ENCODE assay signal across 34 mouse cellular contexts in the genomic region with DNA sequence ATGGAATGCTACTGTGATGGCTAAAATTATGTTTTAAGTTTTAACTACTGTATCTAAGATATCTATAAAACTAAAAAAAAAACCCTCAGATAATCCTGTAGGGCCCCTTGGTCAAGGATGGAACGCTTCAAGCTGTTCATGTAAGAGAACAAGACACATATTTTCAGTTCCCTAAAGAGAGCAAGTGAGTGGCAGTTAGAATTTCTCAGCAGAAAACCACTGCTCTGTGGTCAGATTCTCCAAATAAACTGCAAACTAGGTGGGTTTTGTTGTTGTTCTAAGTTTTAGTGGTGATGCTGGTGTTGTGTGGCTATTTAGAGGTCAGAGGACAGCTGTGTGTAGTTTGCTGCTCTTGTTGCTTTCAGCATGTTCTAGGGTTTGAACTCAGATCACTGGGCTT. TPM values are rescaled to one million over a fixed set of nuclear protein-coding genes. Genes with fewer than 3 reads are reported as not detected.
DNase-seq lines count a peak whose midpoint lies in the region; ATAC-seq and TF ChIP-seq lines count a peak whose summit lies in the region.
"Had no signal": no experiment of that assay in that cellular context is flagged by ENCODE, and none has a peak within 500 bp of the region (broad histone marks: within the 10 kb centered on the region; RNA-seq: fewer than 3 reads in every experiment).

No protein-coding gene starts in this region.

- TF ChIP-seq CTCF in liver, postnatal 0 days (IDR thresholded peaks at IDR 0.05; ENCODE audit: low read depth) = no peak
- no peak for TF ChIP-seq CTCF in CH12.LX (conservative IDR thresholded peaks at IDR 0.05 in 1 of 2, IDR thresholded peaks at IDR 0.05 in 1 of 2; ENCODE audit: low read depth in 2 of 2, low read length in 2 of 2)

- no peak overlapping the region for H3K4me3 ChIP-seq in liver, postnatal 0 days (ENCODE audit: low read depth, low read length)
- no peak overlapping the region for H3K4me3 ChIP-seq in liver, embryonic 11.5 days (ENCODE audit: low read depth, low read length)
- peak overlapping the region; percentile 42 to 58 (median 47) for H3K4me3 ChIP-seq in CH12.LX (replicated peaks in 1 of 3; ENCODE audit: low read depth in 2 of 3, low read length in 2 of 3, poor library complexity in 1 of 3)
- H3K4me3 ChIP-seq: embryonic facial prominence, embryonic 15.5 days; forebrain, embryonic 12.5 days; hindbrain, embryonic 10.5 days; hindbrain, embryonic 15.5 days; kidney, embryonic 15.5 days; layer of hippocampus, adult 2 months; limb, embryonic 10.5 days; limb, embryonic 15.5 days; lung, embryonic 15.5 days; megakaryocyte, embryonic 14.5 days; midbrain, embryonic 12.5 days; stomach, embryonic 15.5 days had no signal

- H3K9ac ChIP-seq in liver, postnatal 0 days (replicated peaks) = no peak overlapping the region
- H3K9ac ChIP-seq in liver, embryonic 11.5 days (ENCODE audit: low read depth, low read length) = no peak overlapping the region
- peak overlapping the region; percentile 85 for H3K9ac ChIP-seq in CH12.LX (ENCODE audit: insufficient read depth, low read depth)
- H3K9ac ChIP-seq: embryonic facial prominence, embryonic 15.5 days; forebrain, embryonic 12.5 days; forebrain, postnatal 0 days; hindbrain, embryonic 15.5 days; kidney, embryonic 15.5 days; limb, embryonic 15.5 days; liver, embryonic 14.5 days; lung, embryonic 15.5 days; midbrain, embryonic 12.5 days; stomach, embryonic 15.5 days had no signal

- no peak for ATAC-seq in liver, postnatal 0 days
- no peak for ATAC-seq in liver, embryonic 11.5 days (replicated peaks; ENCODE audit: low FRiP score)
- peak; percentile 66 for ATAC-seq in megakaryocyte progenitor cell, adult 5-6 weeks (replicated peaks; ENCODE audit: poor library complexity)
- ATAC-seq: forebrain, postnatal 0 days had no signal

- H3K4me2 ChIP-seq in liver, postnatal 0 days (ENCODE audit: low read depth, low read length) = no peak overlapping the region
- H3K4me2 ChIP-seq in liver, embryonic 11.5 days = no peak overlapping the region
- peak overlapping the region; percentile 96 for H3K4me2 ChIP-seq in CH12.LX (ENCODE audit: insufficient read depth, low read depth, poor library complexity, severe bottlenecking)
- H3K4me2 ChIP-seq: embryonic facial prominence, embryonic 15.5 days; forebrain, embryonic 12.5 days; hindbrain, embryonic 15.5 days; kidney, embryonic 15.5 days; limb, embryonic 15.5 days; lung, embryonic 15.5 days; midbrain, embryonic 12.5 days; stomach, embryonic 15.5 days had no signal

- H3K4me1 ChIP-seq in liver, postnatal 0 days (ENCODE audit: insufficient read depth) = no peaks in the 10 kb centered on the region
- no peaks in the 10 kb centered on the region for H3K4me1 ChIP-seq in liver, embryonic 11.5 days (replicated peaks; ENCODE audit: control insufficient read depth, insufficient read depth, low read length)
- H3K4me1 ChIP-seq in CH12.LX (ENCODE audit: control insufficient read depth in 1 of 2, insufficient read depth in 2 of 2) = peaks cover 9 to 39% of the 10 kb centered on the region in 2 experiments; a peak in 3 of 4 replicates
- H3K4me1 ChIP-seq: embryonic facial prominence, embryonic 15.5 days; forebrain, embryonic 12.5 days; hindbrain, embryonic 10.5 days; hindbrain, embryonic 15.5 days; kidney, embryonic 15.5 days; limb, embryonic 10.5 days; limb, embryonic 15.5 days; megakaryocyte, embryonic 14.5 days; midbrain, embryonic 12.5 days; stomach, embryonic 15.5 days had no signal

- WGBS in liver, postnatal 0 days (ENCODE audit: insufficient replicate concordance) = 51% methylated on average over 1 of the region's 1 CpGs
- WGBS in liver, embryonic 11.5 days = 49% methylated on average over 1 of the region's 1 CpGs

- H3K27me3 ChIP-seq in liver, postnatal 0 days (ENCODE audit: insufficient read depth, low read length) = no peaks in the 10 kb centered on the region
- H3K27me3 ChIP-seq in liver, embryonic 11.5 days (replicated peaks; ENCODE audit: control insufficient read depth, insufficient read depth, low read length) = no peaks in the 10 kb centered on the region
- no peaks in the 10 kb centered on the region for H3K27me3 ChIP-seq in CH12.LX (replicated peaks)
- H3K27me3 ChIP-seq: embryonic facial prominence, embryonic 15.5 days; forebrain, embryonic 12.5 days; hindbrain, embryonic 15.5 days; kidney, embryonic 15.5 days; limb, embryonic 15.5 days; lung, embryonic 15.5 days; megakaryocyte, embryonic 14.5 days; midbrain, embryonic 12.5 days; stomach, embryonic 15.5 days had no signal

- TF ChIP-seq EP300 in liver, postnatal 0 days (IDR thresholded peaks at IDR 0.05; ENCODE audit: low read depth) = no peak
- peak; percentile 89 for TF ChIP-seq EP300 in CH12.LX (IDR thresholded peaks at IDR 0.05; ENCODE audit: low read length)

- dilution Hi-C loops in CH12.LX (cut with MboI; ENCODE audit: extremely low pct_ligation_motif_present, extremely low pct_unique_long_range_greater_than_20kb, low sequenced_read_pairs) = no loop called here

- DNase-seq in liver, postnatal 0 days = no peak
- no peak for DNase-seq in liver, embryonic 11.5 days (ENCODE audit: low spot score)
- DNase-seq in CH12.LX (ENCODE audit: extremely low read depth) = peak; percentile 73
- no peak for DNase-seq in lung, adult 18-20 months
- no peak for DNase-seq in gastrocnemius, postnatal 10 days
- no peak for DNase-seq in right cerebral cortex, adult 18-20 months
- DNase-seq: adrenal gland, postnatal 10 days; cerebellum, adult 11 months; cerebellum, adult 9-11 months; forebrain, postnatal 0 days; heart, postnatal 14 days; kidney, adult 18-20 months; kidney, postnatal 36 days; retina, postnatal 1 day; right cerebral cortex, postnatal 25 days; thymus, adult 18-20 months; thymus, postnatal 25 days had no signal

- H3K27ac ChIP-seq in liver, postnatal 0 days (ENCODE audit: low read depth) = peak overlapping the region; percentile 23; the same call in 1 of the 2 replicates
- no peak overlapping the region for H3K27ac ChIP-seq in liver, embryonic 11.5 days (ENCODE audit: low read depth, low read length)
- peak overlapping the region; percentile 93 for H3K27ac ChIP-seq in CH12.LX (ENCODE audit: insufficient read depth, low read depth)
- H3K27ac ChIP-seq: embryonic facial prominence, embryonic 15.5 days; forebrain, embryonic 12.5 days; hindbrain, embryonic 10.5 days; hindbrain, embryonic 15.5 days; kidney, embryonic 15.5 days; layer of hippocampus, adult 2 months; limb, embryonic 10.5 days; limb, embryonic 15.5 days; liver, embryonic 14.5 days; lung, embryonic 15.5 days; midbrain, embryonic 12.5 days; stomach, embryonic 15.5 days had no signal

- TF ChIP-seq POLR2A in CH12.LX (IDR thresholded peaks at IDR 0.05; ENCODE audit: low read depth, low read length) = no peak

- no peaks in the 10 kb centered on the region; the same call in 1 of the 2 replicates for H3K79me2 ChIP-seq in CH12.LX (replicated peaks; ENCODE audit: control insufficient read depth, extremely low read depth, insufficient read depth, poor library complexity, severe bottlenecking)

- in situ Hi-C loops in CH12.LX (cut with MboI; ENCODE audit: low pct_ligation_motif_present, low pct_unique_long_range_greater_than_20kb, low sequenced_read_pairs) = no loop called here

- H3K36me3 ChIP-seq in liver, postnatal 0 days (replicated peaks; ENCODE audit: insufficient read depth, low read length) = no peaks in the 10 kb centered on the region
- no peaks in the 10 kb centered on the region for H3K36me3 ChIP-seq in liver, embryonic 11.5 days (ENCODE audit: control insufficient read depth, insufficient read depth, low read length)
- peaks cover 21 to 23% of the 10 kb centered on the region in 2 experiments for H3K36me3 ChIP-seq in CH12.LX (replicated peaks in 1 of 2; ENCODE audit: control insufficient read depth in 1 of 2, insufficient read depth in 1 of 2, low read length in 1 of 2)
- H3K36me3 ChIP-seq: embryonic facial prominence, embryonic 15.5 days; forebrain, embryonic 12.5 days; hindbrain, embryonic 10.5 days; hindbrain, embryonic 15.5 days; kidney, embryonic 15.5 days; limb, embryonic 10.5 days; limb, embryonic 15.5 days; lung, embryonic 15.5 days; midbrain, embryonic 12.5 days; stomach, embryonic 15.5 days had no signal

- no peak; the same call in 1 of the 2 replicates for TF ChIP-seq RAD21 in CH12.LX (IDR thresholded peaks at IDR 0.05; ENCODE audit: low read depth, low read length)

- H3K9me3 ChIP-seq in liver, postnatal 0 days (ENCODE audit: low read length) = no peaks in the 10 kb centered on the region
- H3K9me3 ChIP-seq in liver, embryonic 11.5 days (ENCODE audit: control insufficient read depth, low read length) = no peaks in the 10 kb centered on the region
- no peaks in the 10 kb centered on the region for H3K9me3 ChIP-seq in CH12.LX (replicated peaks; ENCODE audit: low read length)
- H3K9me3 ChIP-seq: embryonic facial prominence, embryonic 15.5 days; forebrain, embryonic 12.5 days; hindbrain, embryonic 10.5 days; hindbrain, embryonic 15.5 days; kidney, embryonic 15.5 days; limb, embryonic 10.5 days; limb, embryonic 15.5 days; lung, embryonic 15.5 days; megakaryocyte, embryonic 14.5 days; midbrain, embryonic 12.5 days; stomach, embryonic 15.5 days had no signal

TF ChIP-seq in CH12.LX, 34 proteins besides CTCF, POLR2A, EP300 and RAD21 (continues in another document):
- no peak for TF ChIP-seq KAT2A (IDR thresholded peaks at IDR 0.05; ENCODE audit: insufficient replicate concordance, low read length)
- TF ChIP-seq CHD2 (IDR thresholded peaks at IDR 0.05; ENCODE audit: low read length) = no peak
- no peak for TF ChIP-seq UBTF (IDR thresholded peaks at IDR 0.05; ENCODE audit: low read depth, low read length)
- peak; percentile 64; the same call in 1 of the 2 replicates for TF ChIP-seq SIN3A (IDR thresholded peaks at IDR 0.05; ENCODE audit: low read length)
- TF ChIP-seq MAX (IDR thresholded peaks at IDR 0.05; ENCODE audit: low read length) = no peak
- TF ChIP-seq PAX5 (IDR thresholded peaks at IDR 0.05; ENCODE audit: low read length) = no peak
- no peak for TF ChIP-seq CHD1 (IDR thresholded peaks at IDR 0.05; ENCODE audit: low read depth, low read length)
- no peak for TF ChIP-seq RCOR1 (conservative IDR thresholded peaks at IDR 0.05; ENCODE audit: low read depth, low read length)
- TF ChIP-seq MXI1 (IDR thresholded peaks at IDR 0.05; ENCODE audit: low read depth, low read length) = no peak
- TF ChIP-seq ZC3H11A (IDR thresholded peaks at IDR 0.05; ENCODE audit: low read depth, low read length) = no peak
- TF ChIP-seq ELF1 (IDR thresholded peaks at IDR 0.05; ENCODE audit: low read depth, low read length) = no peak
- no peak for TF ChIP-seq TBP (conservative IDR thresholded peaks at IDR 0.05; ENCODE audit: low read depth, low read length)

RNA-seq across cellular contexts. Expression of a gene that starts 31.3 kb away (rescaled TPM):
- 0.27 and 0.59 TPM in 2 replicates for polyA plus RNA-seq in liver, postnatal 0 days (2015; fragmentation: Nextera tagmentation; extraction: Ambion mirVana)
- 0.29 and 0.51 TPM in 2 replicates for polyA plus RNA-seq in liver, embryonic 11.5 days (2014; fragmentation: Nextera tagmentation; extraction: Ambion mirVana)
- total RNA-seq in CH12.LX (2012; rRNA removed) = 0.38 and 0.68 TPM in 2 replicates
- total RNA-seq in CH12.LX (2014; rRNA removed) = 0.21 and 0.38 TPM in 2 replicates
- polyA plus RNA-seq in CH12.LX (2012; ENCODE audit: insufficient read length, low read depth) = 0.23 and 0.25 TPM in 2 replicates
- total RNA-seq in megakaryocyte progenitor cell, adult 5-6 weeks (2015) = 32.0 and 35.4 TPM in 2 replicates
- total RNA-seq in megakaryocyte progenitor cell, adult 5-6 weeks (2017) = 16.3 and 23.6 TPM in 2 replicates
- not detected for total RNA-seq in gastrocnemius, postnatal 10 days (2021)
- total RNA-seq: ES-E14; gastrocnemius, adult 8-10 months; layer of hippocampus, adult 2 months; layer of hippocampus, postnatal 25 days had no signal
- polyA plus RNA-seq: forebrain, embryonic 12.5 days; midbrain, embryonic 12.5 days had no signal

Comparison
In these comparisons a context has a peak if more than half of its experiments do, and no peak if none do; other contexts are left out.
1. H3K4me3 ChIP-seq: peak in CH12.LX (3 of 3); none in liver, postnatal 0 days (single experiment) and liver, embryonic 11.5 days (single experiment).
2. RNA of a gene that starts 31.3 kb away (total RNA-seq): 16.3 to 35.4 TPM in megakaryocyte progenitor cell, adult 5-6 weeks; 0.21 to 0.68 TPM in CH12.LX and not detected in gastrocnemius, postnatal 10 days; every median in the first group is over 10 times any median in the second.